Mouse (Mus musculus) midbrain, embryonic 16.5 days (tissue): Measurements from ENCODE around the gene Cdc45. TPM values are rescaled to one million over a fixed set of nuclear protein-coding genes. Genes with fewer than 3 reads are reported as not detected.

Experiments used
- ATAC-seq: fragments of 200-750 bp; cut with Nextera tagmentation; 2 replicates; pipeline ENCODE4 v1.8.0; 2017; ENCODE audit warnings: moderate TSS enrichment
- H3K27ac ChIP-seq: fragments of 300-500 bp; sonication (generic); 2 replicates; pipeline ENCODE4 v1.5.1; 2014; ENCODE audit warnings: mild to moderate bottlenecking, low read length, mixed read lengths
- H3K27me3 ChIP-seq: fragments of 300-500 bp; sonication (generic); 2 replicates; pipeline ENCODE4 v1.6.1; 2014; ENCODE audit warnings: low read depth, low read length, mixed read lengths; ENCODE audit not compliant: control insufficient read depth, insufficient read depth
- H3K36me3 ChIP-seq: fragments of 300-500 bp; sonication (generic); 2 replicates; pipeline ENCODE4 v1.6.1; 2014; ENCODE audit warnings: mild to moderate bottlenecking, low read length, moderate library complexity, mixed read lengths; ENCODE audit not compliant: control insufficient read depth, insufficient read depth
- H3K4me1 ChIP-seq: fragments of 300-500 bp; sonication (generic); 2 replicates; pipeline ENCODE4 v1.6.1; 2014; ENCODE audit warnings: mild to moderate bottlenecking, low read length, mixed read lengths; ENCODE audit not compliant: control insufficient read depth, insufficient read depth
- H3K4me2 ChIP-seq: fragments of 300-500 bp; sonication (generic); 2 replicates; pipeline ENCODE4 v1.6.1; 2014; ENCODE audit warnings: mild to moderate bottlenecking, low read length, mixed read lengths
- H3K4me3 ChIP-seq: fragments of 300-500 bp; sonication (generic); 2 replicates; pipeline ENCODE4 v1.5.1; 2014; ENCODE audit warnings: low read depth, mild to moderate bottlenecking, low read length, moderate library complexity, mixed read lengths
- H3K9ac ChIP-seq: fragments of 300-500 bp; sonication (generic); 2 replicates; pipeline ENCODE4 v1.6.1; 2014; ENCODE audit warnings: low read depth, low read length, mixed read lengths
- H3K9me3 ChIP-seq: fragments of 300-500 bp; sonication (generic); replicated peaks from 2 replicates; pipeline ENCODE4 v1.6.1; 2014; ENCODE audit warnings: mild to moderate bottlenecking, low read length, mixed read lengths; ENCODE audit not compliant: control insufficient read depth, poor library complexity, severe bottlenecking
- WGBS: fragments of 180-500 bp; shearing (Covaris S2); extraction: QIAGEN DNeasy Blood & Tissue Kit; methylation state at CpG from one replicate; pipeline ENCODE4 v1.1.7; 2014; 5-methylcytosine and 5-hydroxymethylcytosine counted together
- polyA plus RNA-seq: library from polyadenylated mRNA; unstranded; fragments of >200 nt; fragmentation: Nextera tagmentation; extraction: Ambion mirVana; gene quantifications from 2 replicates; pipeline ENCODE4 v1.2.1, GENCODE M21; 2015

Cdc45 gene
- polyA plus RNA-seq, 1 experiment from 2014 or later: 4.4 TPM

- H3K9ac ChIP-seq: no peak overlapping the region
- no peak overlapping the region for H3K4me2 ChIP-seq
- no peak for ATAC-seq
- H3K4me1 ChIP-seq: 0 out of 2 replicates have a peak, but pooled peaks cover 2% of the 10 kb centered on the region
- H3K27me3 ChIP-seq: peaks cover 34% of the 10 kb centered on the region
- H3K36me3 ChIP-seq: no peaks in the 10 kb centered on the region
- peak overlapping the region; percentile 46; the same call in 1 of the 2 replicates for H3K4me3 ChIP-seq
- H3K27ac ChIP-seq: no peak overlapping the region
- 63% methylated on average over 2 of the region's 2 CpGs for WGBS
- no peaks in the 10 kb centered on the region for H3K9me3 ChIP-seq
Measured at GRCm38 (mm10) chr16:18778461-18778860, 33.3 kb downstream of the Cdc45 start.

- H3K9ac ChIP-seq: peak overlapping the region; percentile 42; the same call in 1 of the 2 replicates
- H3K27ac ChIP-seq: 0 out of 2 replicates have a peak overlapping the region, but pooled peaks have one; percentile 5
- H3K9me3 ChIP-seq: no peaks in the 10 kb centered on the region
- 3% methylated on average over 80 of the region's 80 CpGs for WGBS
- 0 out of 2 replicates have a peak, but pooled peaks cover 2% of the 10 kb centered on the region for H3K4me1 ChIP-seq
- peaks cover 34% of the 10 kb centered on the region for H3K27me3 ChIP-seq
- no peaks in the 10 kb centered on the region for H3K36me3 ChIP-seq
- H3K4me3 ChIP-seq: peak overlapping the region; percentile 46
- H3K4me2 ChIP-seq: peak overlapping the region; percentile 73
- peak; percentile 70 for ATAC-seq
Measured at GRCm38 (mm10) chr16:18777101-18778080, 34.4 kb downstream of the Cdc45 start.

- ATAC-seq: peak; percentile 41; the same call in 1 of the 2 replicates
- 0 out of 2 replicates have a peak within 1 kb of the TSS, but pooled peaks have one; percentile 5 for H3K27ac ChIP-seq
Measured at GRCm38 (mm10) chr16:18776556-18777100, 35.2 kb downstream of the Cdc45 start, which contains the start of gene Cldn5. Gene Cldn5 (plus strand): TSS chr16:18776847.

DNA sequence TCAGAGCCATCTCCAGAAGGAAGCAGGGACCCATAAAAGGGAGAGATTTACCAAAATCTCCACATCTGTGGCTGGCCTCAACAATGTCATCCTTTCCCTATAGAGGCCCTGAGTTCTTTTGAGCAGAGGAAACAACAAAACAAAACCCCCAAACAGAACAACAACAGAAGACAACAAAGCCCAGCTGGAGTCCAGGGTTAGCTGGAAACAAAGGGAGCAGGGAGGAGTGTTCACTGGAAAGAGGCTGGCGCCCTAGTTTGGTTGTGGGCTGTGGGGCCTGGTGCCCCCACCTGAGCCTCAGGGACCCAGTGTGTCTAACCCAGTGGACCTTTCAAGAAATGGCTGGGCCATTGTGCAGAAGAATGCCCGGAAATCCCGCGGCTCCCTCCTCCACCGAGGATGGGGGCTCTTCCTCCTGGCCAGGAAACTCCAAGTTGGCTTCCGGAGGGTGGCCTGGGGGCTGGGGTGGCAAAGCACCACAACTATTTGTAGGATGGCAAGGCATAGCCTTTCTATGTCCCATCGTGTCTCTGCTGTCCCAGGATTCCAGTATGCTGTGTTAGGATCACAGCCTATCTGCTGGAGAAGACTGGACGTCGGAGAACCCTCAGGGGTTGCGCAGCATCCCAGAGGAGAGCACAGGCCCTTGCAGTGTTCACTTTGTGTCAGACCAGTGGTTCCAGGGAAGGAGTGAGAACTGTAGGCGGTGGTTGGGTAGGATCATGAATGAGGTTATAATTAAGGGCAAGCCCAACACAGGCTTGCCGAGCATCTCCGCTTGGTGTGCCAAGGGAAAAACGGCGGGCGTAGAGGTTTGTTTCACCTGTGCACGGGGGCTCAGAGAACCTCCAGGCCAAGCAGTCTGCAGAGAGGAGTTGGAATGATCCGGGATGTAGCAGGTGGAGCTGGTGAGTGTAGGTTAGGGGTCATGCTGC is 35.9 kb downstream of the Cdc45 start:
- WGBS: 23% methylated on average over 18 of the region's 18 CpGs
- ATAC-seq: no peak
- H3K36me3 ChIP-seq: no peaks in the 10 kb centered on the region
- no peak overlapping the region for H3K27ac ChIP-seq
- H3K4me1 ChIP-seq: 0 out of 2 replicates have a peak, but pooled peaks cover 2% of the 10 kb centered on the region
- no peak overlapping the region for H3K9ac ChIP-seq
- H3K4me2 ChIP-seq: peak overlapping the region; percentile 18; the same call in 1 of the 2 replicates
- no peaks in the 10 kb centered on the region for H3K9me3 ChIP-seq
- H3K27me3 ChIP-seq: peaks cover 34% of the 10 kb centered on the region
- no peak overlapping the region for H3K4me3 ChIP-seq

More at GRCm38 (mm10) chr16:18776556-18777100, 35.2 kb downstream of the Cdc45 start, which contains the start of gene Cldn5:
- no peaks in the 10 kb centered on the region for H3K36me3 ChIP-seq
- 0 out of 2 replicates have a peak, but pooled peaks cover 2% of the 10 kb centered on the region for H3K4me1 ChIP-seq
- WGBS: 4% methylated on average over 19 of the region's 19 CpGs
- H3K9me3 ChIP-seq: no peaks in the 10 kb centered on the region
- H3K27me3 ChIP-seq: peaks cover 34% of the 10 kb centered on the region
- peak within 1 kb of the TSS; percentile 73 for H3K4me2 ChIP-seq
- peak within 1 kb of the TSS; percentile 46 for H3K4me3 ChIP-seq
- H3K9ac ChIP-seq: peak within 1 kb of the TSS; percentile 42; the same call in 1 of the 2 replicates

GRCm38 (mm10) chr16:18773936-18774335 is 37.9 kb downstream of the Cdc45 start:
- Histone ChIP-seq H3K9ac (no peak overlapping the region), H3K4me1 (0 out of 2 replicates have a peak, but pooled peaks cover 2% of the 10 kb centered on the region), H3K27me3 (peaks cover 31% of the 10 kb centered on the region), H3K36me3 (no peaks in the 10 kb centered on the region), H3K4me3 (no peak overlapping the region), H3K9me3 (no peaks in the 10 kb centered on the region), H3K4me2 (no peak overlapping the region), H3K27ac (no peak overlapping the region)
- WGBS: 13% methylated on average over 2 of the region's 2 CpGs
- ATAC-seq: no peak

- no peaks in the 10 kb centered on the region for H3K27me3 ChIP-seq
- no peaks in the 10 kb centered on the region for H3K9me3 ChIP-seq
- H3K4me1 ChIP-seq: no peaks in the 10 kb centered on the region
- H3K27ac ChIP-seq: no peak overlapping the region
- H3K9ac ChIP-seq: no peak overlapping the region
- no peak for ATAC-seq
- H3K4me2 ChIP-seq: no peak overlapping the region
- WGBS: 81% methylated on average over 1 of the region's 1 CpGs
- no peaks in the 10 kb centered on the region for H3K36me3 ChIP-seq
- no peak overlapping the region for H3K4me3 ChIP-seq
Measured at GRCm38 (mm10) chr16:18769501-18769900, 42.3 kb downstream of the Cdc45 start.

DNA sequence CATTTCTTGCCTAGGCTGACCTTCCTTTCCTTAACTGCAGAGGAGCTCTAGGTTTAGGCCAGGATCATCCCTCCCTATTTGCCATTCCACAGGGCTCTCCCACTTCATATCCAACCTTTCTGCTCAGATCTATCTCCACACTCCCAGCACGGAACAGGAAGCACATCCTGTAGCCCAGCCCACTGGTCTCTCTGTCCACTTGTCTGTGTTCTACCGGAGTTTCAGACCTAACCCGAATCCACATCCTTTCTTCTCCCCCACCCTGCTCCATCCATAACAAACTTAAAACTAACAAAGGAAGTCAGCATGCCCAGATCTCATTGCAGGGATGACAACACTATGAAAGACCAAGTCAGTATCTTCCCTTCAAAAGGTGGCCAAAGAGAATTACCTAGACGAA is 45.4 kb downstream of the Cdc45 start:
- WGBS: 87% methylated on average over 4 of the region's 4 CpGs
- H3K4me2 ChIP-seq: no peak overlapping the region
- H3K36me3 ChIP-seq: no peaks in the 10 kb centered on the region
- no peak overlapping the region for H3K9ac ChIP-seq
- H3K27ac ChIP-seq: no peak overlapping the region
- ATAC-seq: no peak
- no peaks in the 10 kb centered on the region for H3K27me3 ChIP-seq
- H3K4me3 ChIP-seq: no peak overlapping the region
- no peaks in the 10 kb centered on the region for H3K4me1 ChIP-seq
- H3K9me3 ChIP-seq: no peaks in the 10 kb centered on the region

- no peak for ATAC-seq
- Histone ChIP-seq H3K4me3 (no peak overlapping the region), H3K36me3 (no peaks in the 10 kb centered on the region), H3K27ac (no peak overlapping the region), H3K9ac (no peak overlapping the region), H3K9me3 (no peaks in the 10 kb centered on the region), H3K4me2 (no peak overlapping the region), H3K4me1 (no peaks in the 10 kb centered on the region), H3K27me3 (no peaks in the 10 kb centered on the region)
- WGBS: 78% methylated on average over 3 of the region's 3 CpGs
Measured at GRCm38 (mm10) chr16:18762960-18763359, 48.8 kb downstream of the Cdc45 start.
